Mouse (Mus musculus) fibroblast of lung, adult 2 months (primary cell): ENCODE data around the gene Gm20924.
"Not testable (repeated sequence)": the region's sequence is repeated elsewhere in the genome, so short reads cannot be mapped to it uniquely, and the experiment has no call there.

Source experiments
- DNase-seq: peaks from one replicate; pipeline ENCODE4 v3.0.0-alpha.2; 2011; ENCODE audit warnings: low read depth

The Gm20924 gene

DNA sequence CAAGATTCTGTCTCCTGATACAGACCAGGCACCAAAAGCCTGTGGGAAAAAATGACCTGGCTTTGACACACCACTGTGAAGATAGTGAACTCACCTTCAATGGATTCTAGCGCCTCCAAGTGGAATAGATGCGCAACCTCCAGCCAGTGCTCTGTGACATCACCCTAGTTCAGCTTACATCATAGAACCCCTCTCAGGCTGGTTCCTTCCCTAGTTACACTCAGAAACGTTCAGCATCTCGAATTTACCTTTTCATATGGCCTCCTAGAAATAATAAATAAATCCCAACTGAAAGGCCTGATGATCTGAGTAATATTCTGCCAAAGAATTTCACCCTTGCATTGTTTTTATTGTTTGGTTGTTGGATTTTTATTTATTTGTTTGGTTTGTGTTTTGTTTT is at the start of gene Gm20924:
Gene Gm20924 (minus strand): TSS at position 101 of the 400 bp plus-strand sequence.
- not testable (repeated sequence) for DNase-seq
